Mouse (Mus musculus) embryonic fibroblast, embryonic 13.5 days (primary cell): ENCODE results near the gene Cdc42. TPM values are rescaled to one million over a fixed set of nuclear protein-coding genes. Genes with fewer than 3 reads are reported as not detected.
A peak's percentile ranks its signal among the peaks of the same experiment; 100 is the strongest.

ENCODE experiments used
- H3K27ac ChIP-seq: 2 replicates; pipeline ENCODE4 v1.5.1; 2012; ENCODE audit warnings: low read length, control low read depth, inconsistent platforms; ENCODE audit not compliant: insufficient read depth
- H3K4me1 ChIP-seq: 2 replicates; pipeline ENCODE4 v1.6.1; 2011; ENCODE audit warnings: low read length; ENCODE audit not compliant: control insufficient read depth, insufficient read depth
- H3K4me3 ChIP-seq: 2 replicates; pipeline ENCODE4 v1.5.1; 2011; ENCODE audit warnings: mild to moderate bottlenecking, control low read depth, low read length; ENCODE audit not compliant: insufficient read depth
- CTCF ChIP-seq: IDR thresholded peaks from 2 replicates; pipeline ENCODE4 v1.5.1; 2011; ENCODE audit warnings: mild to moderate bottlenecking, control low read depth, low read length, moderate library complexity, borderline replicate concordance; ENCODE audit not compliant: insufficient read depth
- POLR2A ChIP-seq: IDR thresholded peaks from 2 replicates; pipeline ENCODE4 v1.6.1; 2011; ENCODE audit warnings: low read depth, mild to moderate bottlenecking, control low read depth, low read length, moderate library complexity
- polyA plus RNA-seq: library from polyadenylated mRNA; stranded (reverse); fragments of >200 nt; gene quantifications from 2 replicates; pipeline ENCODE4 v1.2.4, GENCODE M21; 2011; ENCODE audit warnings: low read depth; ENCODE audit not compliant: missing spikeins, insufficient read length

The Cdc42 gene
- polyA plus RNA-seq, 1 experiment, result 576 TPM

DNA sequence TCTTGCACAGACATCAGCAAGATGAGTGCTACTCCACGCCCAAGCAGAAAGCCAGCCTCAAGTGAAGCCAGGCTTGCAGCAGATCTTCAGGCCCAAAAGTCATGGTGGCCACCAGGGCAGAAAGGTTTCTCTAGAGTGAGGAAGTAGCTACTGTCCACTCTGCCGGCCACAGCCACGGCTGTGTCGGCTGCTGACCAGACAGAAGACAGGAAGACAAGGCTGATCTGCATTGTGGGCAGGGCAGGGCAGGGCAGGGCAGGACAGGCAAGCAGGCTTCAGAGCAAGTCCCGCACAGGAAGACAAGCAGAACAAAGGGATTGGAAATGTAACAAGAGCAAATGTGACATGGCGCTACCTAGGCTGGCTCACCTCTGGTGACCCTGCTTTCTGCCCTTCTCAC, 16.2 kb upstream of the Cdc42 start:
- TF ChIP-seq CTCF, result no peak
- TF ChIP-seq POLR2A, result no peak
- H3K4me3 ChIP-seq, result no peak overlapping the region
- H3K4me1 ChIP-seq, result peaks cover 2% of the 10 kb centered on the region; the same call in 1 of the 2 replicates
- H3K27ac ChIP-seq, result no peak overlapping the region

- no peak for TF ChIP-seq CTCF
- TF ChIP-seq POLR2A, result no peak
- H3K4me1 ChIP-seq, result peaks cover 10% of the 10 kb centered on the region
- no peak overlapping the region for H3K4me3 ChIP-seq
- H3K27ac ChIP-seq, result no peak overlapping the region
Measured at GRCm38 (mm10) chr4:137371596-137372523, 14.3 kb upstream of the Cdc42 start.

GRCm38 (mm10) chr4:137369954-137370750, 12.6 kb upstream of the Cdc42 start:
- H3K4me3 ChIP-seq, result no peak overlapping the region
- peaks cover 10% of the 10 kb centered on the region for H3K4me1 ChIP-seq
- no peak overlapping the region for H3K27ac ChIP-seq
- TF ChIP-seq POLR2A, result peak; percentile 36; the same call in 1 of the 2 replicates
- no peak for TF ChIP-seq CTCF

- H3K27ac ChIP-seq, result peak overlapping the region; percentile 76
Measured at GRCm38 (mm10) chr4:137368198-137368597, 10.7 kb upstream of the Cdc42 start.

GRCm38 (mm10) chr4:137367275-137368088, 10.0 kb upstream of the Cdc42 start:
- peak overlapping the region; percentile 76 for H3K27ac ChIP-seq
- peaks cover 10% of the 10 kb centered on the region for H3K4me1 ChIP-seq
- H3K4me3 ChIP-seq, result no peak overlapping the region
- TF ChIP-seq CTCF, result no peak
- TF ChIP-seq POLR2A, result peak; percentile 16; the same call in 1 of the 2 replicates

More at GRCm38 (mm10) chr4:137368198-137368597, 10.7 kb upstream of the Cdc42 start:
- TF ChIP-seq POLR2A (no peak), CTCF (no peak)
- Histone ChIP-seq H3K4me3 (no peak overlapping the region), H3K4me1 (peaks cover 10% of the 10 kb centered on the region)

DNA sequence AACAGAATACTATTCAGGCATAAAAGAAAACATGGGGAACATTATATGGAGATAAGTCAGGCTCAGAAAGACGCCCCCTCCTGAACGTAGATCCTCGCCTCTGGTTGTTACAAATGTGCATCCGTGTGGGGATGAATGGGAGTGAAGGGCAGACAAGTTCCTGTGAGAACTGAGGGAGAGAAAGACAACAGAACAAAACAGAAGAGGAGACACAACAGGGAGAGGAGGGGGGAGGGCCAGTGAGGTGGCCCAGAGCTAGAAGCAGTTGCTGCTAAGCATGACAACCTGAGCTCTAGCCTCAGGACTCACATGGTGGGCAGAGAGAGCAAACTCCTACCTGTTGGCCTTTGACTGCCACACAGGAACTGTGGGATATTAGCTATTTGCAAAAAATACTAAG, 8.6 kb upstream of the Cdc42 start:
- TF ChIP-seq POLR2A (no peak), CTCF (no peak)
- peaks cover 10% of the 10 kb centered on the region for H3K4me1 ChIP-seq

DNA sequence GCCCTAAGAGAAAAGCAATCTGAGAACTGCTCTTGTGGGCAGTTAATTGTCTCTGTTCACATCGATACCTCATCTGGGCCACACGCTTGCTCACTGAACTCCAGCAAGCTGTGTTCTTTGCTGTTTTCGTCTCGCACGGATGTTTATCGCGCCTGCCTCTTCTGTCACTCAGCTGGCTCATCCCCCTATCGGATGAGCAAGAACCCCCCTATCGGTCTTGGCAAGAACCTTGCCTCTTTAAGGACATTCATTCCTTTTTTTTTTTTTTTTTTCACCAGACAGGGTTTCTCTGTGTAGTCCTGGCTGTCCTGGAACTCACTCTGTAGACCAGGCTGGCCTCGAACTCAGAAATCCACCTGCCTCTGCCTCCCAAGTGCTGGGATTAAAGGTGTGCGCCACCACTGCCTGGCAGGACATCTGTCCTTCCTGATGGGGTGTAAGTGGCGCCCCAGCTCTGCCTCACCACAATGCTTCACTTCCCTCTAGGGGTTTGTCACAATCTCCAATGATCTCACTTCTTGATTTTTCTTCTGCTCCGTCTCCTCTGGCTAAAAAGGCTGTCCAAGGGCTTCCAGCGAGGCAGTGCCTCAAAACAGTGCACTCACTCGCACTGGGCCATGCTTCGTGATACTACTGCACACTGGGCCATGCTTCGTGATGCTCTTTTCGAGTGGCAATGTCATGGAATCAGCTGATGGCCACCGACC, 8.0 kb upstream of the Cdc42 start:
- Histone ChIP-seq H3K27ac (no peak overlapping the region), H3K4me1 (peaks cover 10% of the 10 kb centered on the region), H3K4me3 (no peak overlapping the region)
- TF ChIP-seq CTCF (no peak), POLR2A (no peak)

More for the DNA sequence above, 8.6 kb upstream of the Cdc42 start:
- Histone ChIP-seq H3K27ac (no peak overlapping the region), H3K4me3 (no peak overlapping the region)

DNA sequence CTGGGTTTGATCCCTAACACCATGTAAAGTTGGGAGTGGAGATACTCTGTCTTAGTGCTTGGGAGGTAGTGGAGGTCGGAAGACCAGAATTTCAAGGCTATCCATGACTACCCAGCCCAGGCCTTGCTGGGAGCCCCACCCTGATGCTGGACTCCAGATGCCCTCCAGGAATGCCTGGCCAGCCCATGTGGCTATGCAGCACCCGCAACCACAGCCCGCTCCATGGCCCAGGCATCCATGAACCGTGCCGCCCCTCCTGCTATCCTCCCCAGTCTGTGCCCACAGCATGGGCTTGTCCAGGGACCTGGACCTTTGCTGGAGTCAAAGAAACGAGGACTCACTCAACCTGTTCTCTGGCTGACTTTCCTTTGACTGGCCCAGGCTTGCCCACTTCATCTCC, 7.3 kb upstream of the Cdc42 start:
- peaks cover 8% of the 10 kb centered on the region for H3K4me1 ChIP-seq
- no peak overlapping the region for H3K4me3 ChIP-seq
- no peak overlapping the region for H3K27ac ChIP-seq
- no peak for TF ChIP-seq POLR2A
- TF ChIP-seq CTCF, result no peak

DNA sequence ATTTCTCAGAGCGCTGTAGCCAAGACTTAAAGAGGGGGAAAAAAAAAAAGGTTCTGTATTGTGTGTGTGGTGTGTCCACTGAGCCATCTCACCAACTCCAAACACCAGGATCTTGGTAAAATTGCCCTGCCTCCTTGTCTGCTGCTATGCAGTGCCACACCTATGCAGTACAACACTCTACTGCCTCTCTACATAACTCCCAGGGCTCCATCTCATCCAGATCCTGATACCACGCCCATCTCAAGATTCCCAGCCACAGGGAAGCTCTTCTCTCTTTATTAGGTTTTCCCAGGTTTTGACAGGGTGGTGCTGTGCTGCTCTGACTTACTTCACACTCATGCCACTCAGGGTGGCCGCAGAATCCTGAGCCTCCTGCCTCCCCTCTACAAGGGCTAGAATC, 3.5 kb upstream of the Cdc42 start:
- Histone ChIP-seq H3K27ac (no peak overlapping the region), H3K4me3 (no peak overlapping the region), H3K4me1 (no peaks in the 10 kb centered on the region)
- TF ChIP-seq POLR2A (no peak), CTCF (no peak)
